Mouse (Mus musculus) gastrocnemius, adult 8-10 months (tissue): ENCODE results near the gene Eapp. TPM values are rescaled to one million over a fixed set of nuclear protein-coding genes. Genes with fewer than 3 reads are reported as not detected.

ENCODE experiments used
- DNase-seq, 2 experiments: peaks; one replicate each; pipeline ENCODE4 v3.0.0; 2022; ENCODE audit warnings: low spot score in 2 of 2
- microRNA-seq: library from miRNA; unstranded; fragments of <30 nt; microRNA quantifications from one replicate; pipeline ENCODE4 v1.2.0, GENCODE M21; 2022
- total RNA-seq, 4 experiments: library from RNA; stranded (reverse); gene quantifications; 2 replicates each; pipeline ENCODE4 v1.2.4; 2022

The Eapp gene
- total RNA-seq, 4 experiments from 2014 or later: 15.1 to 24.6 (median 15.1) TPM

DNA sequence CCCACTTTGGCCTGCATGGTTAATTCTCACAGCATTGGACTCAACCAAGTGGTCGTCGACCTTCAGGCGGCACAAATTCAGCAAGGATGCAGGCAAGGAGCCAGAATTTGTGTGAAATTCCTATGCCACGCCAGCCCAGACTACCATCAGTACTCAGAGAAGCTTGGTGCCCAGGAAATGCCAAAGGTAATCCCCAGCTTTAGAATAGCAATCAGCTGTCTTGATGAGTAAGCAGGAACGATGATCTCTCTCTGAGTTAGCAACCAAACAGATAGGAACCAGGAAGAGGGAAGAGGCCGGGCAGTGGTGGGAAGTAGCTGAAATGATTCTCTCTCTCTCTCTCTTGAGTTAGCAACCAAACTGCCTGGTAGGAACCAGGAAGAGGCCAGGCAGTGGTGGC lies 55.4 kb downstream of the Eapp start:
- DNase-seq: no peak

DNA sequence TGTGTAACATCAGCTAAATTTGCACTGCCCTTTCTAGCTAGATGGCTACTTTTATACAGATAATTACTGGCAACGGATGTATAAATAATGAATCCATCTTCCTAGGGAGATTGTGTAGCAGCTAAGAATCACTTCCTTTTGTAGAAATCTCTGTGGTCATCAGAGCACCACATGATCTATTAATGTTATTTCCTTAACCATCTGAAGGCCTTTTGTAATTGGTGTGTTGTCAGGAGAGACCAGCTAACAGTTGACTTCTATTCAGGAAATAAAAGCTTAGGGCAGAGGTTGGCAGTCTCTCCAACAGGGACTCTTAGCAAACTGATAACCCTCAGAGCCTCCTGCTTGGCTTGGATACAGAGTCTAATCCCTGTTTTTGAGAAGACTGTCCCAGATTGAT lies 58.7 kb downstream of the Eapp start:
- no peak for DNase-seq

DNA sequence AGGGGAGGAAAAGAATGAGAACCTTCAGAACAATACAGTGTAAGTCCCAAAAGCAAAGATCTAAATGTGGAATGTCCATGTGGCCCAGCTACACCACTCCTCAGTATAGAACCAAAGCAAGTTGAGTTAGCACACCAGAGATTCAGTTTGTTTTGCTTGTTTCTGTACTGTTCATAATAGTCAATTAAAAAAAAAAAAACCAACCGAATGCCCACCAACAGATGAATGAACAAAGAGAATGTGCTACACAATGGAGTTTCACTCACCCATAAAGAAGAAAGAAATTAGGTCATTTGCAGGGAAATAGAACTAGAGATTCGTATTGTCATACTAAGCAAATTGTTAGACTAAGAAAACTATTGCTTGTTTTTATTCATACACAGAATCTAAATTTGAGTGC lies 63.6 kb downstream of the Eapp start:
- no peak for DNase-seq

GRCm38 (mm10) chr12:54621942-54622341 lies 73.8 kb downstream of the Eapp start:
- no peak for DNase-seq

Small RNAs within 50 kb of the gene (microRNA-seq; reads per million reads assigned to microRNA genes)
- gene Mir1892: not detected

Other genes starting within 250 kb of the Eapp start
- 10 to 100 TPM; 16.3 to 23.9 (median 19.2) TPM for gene Sptssa, start 39.3 kb downstream of the Eapp start, total RNA-seq
- 10 to 100 TPM; 19.1 to 21.2 (median 19.7) TPM for gene Snx6, start 99.8 kb upstream of the Eapp start, total RNA-seq
- 100 to 1,000 TPM; 479 to 530 (median 494) TPM for gene Cfl2, start 167.0 kb upstream of the Eapp start, total RNA-seq